Mouse (Mus musculus): Measurements from ENCODE around the gene Rad51b. TPM values are rescaled to one million over a fixed set of nuclear protein-coding genes. Genes with fewer than 3 reads are reported as not detected.

Gene Rad51b
- total RNA-seq, 2 experiments from 2014 or later, result 10.8 to 19.0 TPM

- ATAC-seq (replicated peaks; ENCODE audit: poor library complexity, severe bottlenecking), result no peak
Observed at GRCm38 (mm10) chr12:79476413-79477046, 179.4 kb downstream of the Rad51b start.

GRCm38 (mm10) chr12:79478816-79479215 is 181.7 kb downstream of the Rad51b start:
- ATAC-seq (replicated peaks; ENCODE audit: poor library complexity, severe bottlenecking), result no peak

- ATAC-seq (replicated peaks; ENCODE audit: poor library complexity, severe bottlenecking), result no peak
Observed at GRCm38 (mm10) chr12:79485501-79485900, 188.4 kb downstream of the Rad51b start.

GRCm38 (mm10) chr12:79488590-79489242 is 191.6 kb downstream of the Rad51b start:
- ATAC-seq (replicated peaks; ENCODE audit: poor library complexity, severe bottlenecking), result no peak

- no peak for ATAC-seq (replicated peaks; ENCODE audit: poor library complexity, severe bottlenecking)
Observed at GRCm38 (mm10) chr12:79490626-79491025, 193.5 kb downstream of the Rad51b start.

GRCm38 (mm10) chr12:79492175-79492574 is 195.1 kb downstream of the Rad51b start:
- ATAC-seq (replicated peaks; ENCODE audit: poor library complexity, severe bottlenecking), result no peak

- no peak for ATAC-seq (replicated peaks; ENCODE audit: poor library complexity, severe bottlenecking)
Observed at GRCm38 (mm10) chr12:79492613-79493012, 195.5 kb downstream of the Rad51b start.

- no peak for ATAC-seq (replicated peaks; ENCODE audit: poor library complexity, severe bottlenecking)
Observed at GRCm38 (mm10) chr12:79493481-79493880, 196.4 kb downstream of the Rad51b start.

- no peak for ATAC-seq (replicated peaks; ENCODE audit: poor library complexity, severe bottlenecking)
Observed at GRCm38 (mm10) chr12:79498326-79498725, 201.2 kb downstream of the Rad51b start.

GRCm38 (mm10) chr12:79499809-79500208 is 202.7 kb downstream of the Rad51b start:
- no peak for ATAC-seq (replicated peaks; ENCODE audit: poor library complexity, severe bottlenecking)

GRCm38 (mm10) chr12:79501877-79502276 is 204.8 kb downstream of the Rad51b start:
- ATAC-seq (replicated peaks; ENCODE audit: poor library complexity, severe bottlenecking), result no peak

GRCm38 (mm10) chr12:79502862-79503581 is 205.9 kb downstream of the Rad51b start:
- no peak for ATAC-seq (replicated peaks; ENCODE audit: poor library complexity, severe bottlenecking)

GRCm38 (mm10) chr12:79503582-79504515 is 206.8 kb downstream of the Rad51b start:
- no peak for ATAC-seq (replicated peaks; ENCODE audit: poor library complexity, severe bottlenecking)

GRCm38 (mm10) chr12:79504641-79505040 is 207.6 kb downstream of the Rad51b start:
- ATAC-seq (replicated peaks; ENCODE audit: poor library complexity, severe bottlenecking), result no peak

GRCm38 (mm10) chr12:79506421-79506820 is 209.3 kb downstream of the Rad51b start:
- ATAC-seq (replicated peaks; ENCODE audit: poor library complexity, severe bottlenecking), result no peak

GRCm38 (mm10) chr12:79507141-79507681 is 210.1 kb downstream of the Rad51b start:
- no peak for ATAC-seq (replicated peaks; ENCODE audit: poor library complexity, severe bottlenecking)

- no peak for ATAC-seq (replicated peaks; ENCODE audit: poor library complexity, severe bottlenecking)
Observed at GRCm38 (mm10) chr12:79511454-79512204, 214.5 kb downstream of the Rad51b start.

GRCm38 (mm10) chr12:79512205-79512886 is 215.3 kb downstream of the Rad51b start:
- ATAC-seq (replicated peaks; ENCODE audit: poor library complexity, severe bottlenecking), result no peak

All from granulocyte monocyte progenitor cell, adult 5-6 weeks (primary cell).